Mouse (Mus musculus) R1 (cell line): Measurements from ENCODE around the gene Nr1d1.

Source experiments
- DNase-seq: peaks from one replicate; pipeline ENCODE4 v3.0.0-alpha.2; 2018; ENCODE audit warnings: low read depth, low spot score

Nr1d1 gene

DNA sequence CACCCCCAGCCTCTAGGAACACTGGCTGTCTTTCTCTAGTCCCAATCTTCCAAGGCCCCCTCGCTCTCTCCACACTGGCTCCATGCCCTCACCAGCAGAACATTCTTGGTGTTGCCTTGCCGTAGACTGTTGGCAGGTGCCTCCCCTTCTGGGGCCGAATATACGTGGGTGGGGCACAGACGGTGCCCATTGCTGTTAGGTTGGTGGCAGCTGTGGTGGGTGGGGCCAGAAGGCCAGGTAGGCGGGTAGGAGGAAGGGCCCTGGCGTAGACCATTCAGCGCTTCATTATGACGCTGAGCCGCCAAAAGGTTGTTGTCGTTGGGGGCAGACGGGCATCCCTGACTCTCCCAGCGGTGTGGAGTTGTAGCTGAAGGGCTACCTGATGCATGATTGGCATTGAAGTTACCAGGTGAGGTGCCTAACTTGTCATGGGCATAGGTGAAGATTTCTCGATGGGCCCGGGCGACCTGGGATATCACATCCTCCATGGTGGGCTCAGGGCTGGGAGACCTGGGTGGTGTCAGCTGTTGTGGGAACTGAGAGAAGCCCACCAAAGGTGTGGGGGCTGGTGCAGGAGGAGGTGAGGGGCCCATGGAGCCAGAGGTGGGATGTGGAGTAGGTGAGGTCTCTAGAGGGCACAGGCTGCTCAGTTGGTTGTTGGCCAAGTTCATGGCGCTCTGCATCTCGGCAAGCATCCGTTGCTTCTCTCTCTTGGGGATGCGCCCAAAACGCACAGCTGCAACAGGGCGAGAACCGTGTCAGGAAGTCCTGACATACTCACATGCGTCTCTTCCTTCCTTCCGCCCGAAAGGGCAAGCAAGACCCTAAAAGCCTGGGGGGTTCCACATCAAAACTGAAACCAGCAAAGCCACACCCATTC lies 4.8 kb downstream of the Nr1d1 start:
- no peak for DNase-seq

DNA sequence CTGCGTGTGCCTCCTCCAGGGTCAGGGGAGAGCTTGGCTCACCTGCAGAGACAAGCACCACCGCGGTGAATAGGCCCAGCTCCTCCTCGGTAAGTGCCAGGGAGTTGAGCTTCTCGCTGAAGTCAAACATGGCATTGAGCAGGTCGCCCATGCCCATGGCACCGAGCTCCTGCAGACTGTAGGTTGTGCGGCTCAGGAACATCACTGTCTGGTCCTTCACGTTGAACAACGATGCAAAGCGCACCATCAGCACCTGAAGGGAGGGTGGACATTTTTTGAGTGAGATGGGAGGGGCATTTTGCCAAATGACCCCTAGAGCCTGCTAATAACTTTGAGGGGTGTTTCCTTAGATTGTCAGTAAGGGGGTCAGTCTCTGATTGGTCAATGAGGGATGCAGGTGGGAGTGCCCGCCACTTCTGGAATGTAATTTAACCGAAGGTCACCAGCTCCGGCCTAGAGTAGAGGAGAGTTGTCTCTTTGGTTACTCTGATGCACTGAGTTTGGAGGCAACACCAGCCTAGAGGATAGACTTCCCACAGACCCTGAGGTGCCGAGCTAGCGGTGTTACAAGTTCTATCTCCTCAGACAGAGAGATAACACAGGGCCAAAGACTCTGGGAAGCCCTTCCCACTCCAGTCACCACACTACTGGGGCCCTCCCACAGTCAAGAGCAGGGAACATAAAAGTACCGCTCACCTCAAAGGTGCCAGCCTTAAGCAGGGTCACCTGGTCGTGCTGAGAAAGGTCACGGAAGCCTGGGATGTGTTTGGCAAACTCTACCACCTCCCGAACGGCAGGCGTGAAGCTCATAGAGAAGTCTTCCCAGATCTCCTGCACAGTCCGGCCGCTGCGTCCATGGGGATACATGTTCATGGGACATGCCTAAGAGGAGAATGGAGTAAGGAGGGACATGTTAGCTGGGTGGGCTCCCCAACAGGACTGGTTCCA lies 5.9 kb downstream of the Nr1d1 start:
- DNase-seq: no peak

DNA sequence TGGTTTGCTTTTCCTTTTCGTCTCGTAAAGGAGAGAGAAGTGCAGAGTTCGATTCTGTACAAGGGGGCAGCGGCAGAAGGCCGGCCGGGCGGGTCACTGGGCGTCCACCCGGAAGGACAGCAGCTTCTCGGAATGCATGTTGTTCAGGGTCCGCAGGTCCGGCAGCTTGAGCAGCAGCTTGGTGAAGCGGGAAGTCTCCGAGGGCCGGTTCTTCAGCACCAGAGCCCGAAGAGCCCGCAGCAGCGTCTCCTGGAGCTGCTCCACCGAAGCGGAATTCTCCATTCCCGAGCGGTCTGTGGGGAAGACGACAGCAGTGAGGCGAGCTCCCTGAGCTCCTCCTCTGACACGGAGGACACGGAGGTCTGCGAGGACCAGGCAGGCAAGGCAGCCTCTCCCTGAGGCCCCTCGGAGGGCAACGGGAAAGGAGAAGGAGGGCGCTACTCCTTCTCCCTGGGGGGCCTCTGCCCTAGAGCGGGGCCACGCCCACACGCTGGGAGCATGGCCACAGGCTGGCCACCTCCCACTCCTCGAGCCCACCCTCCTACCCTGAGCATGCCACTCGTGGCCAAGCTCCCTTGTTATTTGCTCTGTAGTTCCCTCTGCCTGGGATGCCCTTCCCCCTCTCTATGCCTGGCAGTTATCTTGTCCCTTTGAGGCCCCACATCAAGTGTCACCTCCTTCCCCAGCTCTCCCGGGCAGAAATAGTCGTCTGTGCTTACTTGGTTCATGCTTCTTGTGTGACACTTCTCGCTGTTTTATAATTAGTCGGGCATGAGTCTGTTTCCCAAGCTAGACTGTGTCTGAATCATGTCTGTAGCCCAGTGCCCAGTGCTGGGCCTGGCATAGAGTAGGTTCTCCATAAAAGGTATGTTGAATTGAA lies 6.8 kb downstream of the Nr1d1 start:
- DNase-seq: no peak

DNA sequence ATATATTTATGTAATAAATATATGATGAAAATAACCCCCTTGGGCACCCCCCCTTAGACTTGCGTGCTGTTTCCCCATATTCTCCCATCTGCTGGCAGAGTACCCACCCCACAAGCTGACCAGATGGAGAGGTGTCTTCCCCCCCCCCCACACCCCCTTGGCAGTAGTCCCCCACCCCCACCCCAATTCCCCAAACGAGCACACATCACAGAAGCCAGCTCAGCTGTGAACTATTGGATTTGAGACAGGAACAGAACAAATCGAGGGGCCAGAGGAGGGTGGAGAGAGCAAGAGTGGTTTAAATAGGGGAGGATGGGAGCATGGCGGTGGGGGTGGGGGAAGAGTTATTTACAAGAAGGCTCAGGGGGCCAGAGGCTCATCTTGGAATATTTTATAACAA lies 7.4 kb downstream of the Nr1d1 start:
- no peak for DNase-seq

DNA sequence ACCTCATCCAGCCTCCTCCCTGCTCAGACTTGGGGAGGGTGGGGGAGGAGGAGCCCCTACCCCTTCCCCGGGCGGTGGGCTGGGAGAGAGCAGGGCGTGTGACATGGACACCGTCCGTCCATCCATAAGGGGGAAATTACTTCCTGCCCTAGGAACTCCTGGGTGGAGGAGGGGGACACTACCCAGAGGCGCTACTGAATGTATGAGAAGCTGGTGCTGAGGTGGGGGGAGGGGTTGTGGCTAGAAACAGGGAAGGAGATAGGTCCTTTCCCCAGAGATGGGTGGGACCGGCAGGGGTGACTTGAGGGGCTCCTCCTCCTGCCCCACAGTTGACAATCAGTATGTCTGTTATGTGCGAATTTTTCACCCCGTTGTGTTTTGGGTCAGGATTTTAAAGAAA lies 7.9 kb downstream of the Nr1d1 start:
- DNase-seq: peak; percentile 64

DNA sequence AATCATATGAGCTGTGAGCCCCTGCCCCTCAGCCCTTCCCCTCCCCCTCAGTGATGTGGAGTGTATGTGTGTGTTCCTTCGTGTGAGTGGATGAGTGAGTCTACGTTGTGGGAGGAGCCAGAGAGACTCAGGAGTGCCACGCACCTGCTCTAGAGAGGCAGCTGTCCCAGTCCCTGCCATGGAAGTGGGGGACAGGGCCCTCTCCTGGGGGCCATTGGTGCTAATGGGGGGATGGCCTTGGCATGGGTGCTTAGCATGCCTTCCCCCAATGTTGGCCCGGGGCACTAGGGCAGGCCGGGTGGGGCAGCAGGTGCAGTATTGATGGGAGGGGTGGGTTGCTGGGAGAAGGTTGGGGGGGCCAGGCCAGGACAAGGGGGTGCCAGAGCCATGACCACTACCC lies 8.3 kb downstream of the Nr1d1 start:
- no peak for DNase-seq

DNA sequence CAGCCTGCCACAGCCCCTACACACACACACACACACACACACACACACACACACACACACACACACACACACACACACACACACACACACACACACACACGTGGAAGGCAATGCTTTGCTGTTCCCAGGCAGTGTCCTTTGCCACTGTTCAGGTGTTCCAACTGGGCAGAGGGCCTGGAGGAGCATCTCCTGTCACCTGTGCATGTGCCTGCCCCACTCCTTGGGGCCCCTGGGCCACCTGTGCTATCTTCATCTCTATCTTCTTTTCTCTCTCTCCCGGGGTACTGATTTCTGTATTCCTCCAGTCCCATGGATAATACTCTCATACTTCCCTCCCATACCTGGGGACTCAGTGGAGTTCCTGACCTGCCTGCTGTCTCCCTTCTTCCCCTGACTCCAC lies 8.8 kb downstream of the Nr1d1 start:
- no peak for DNase-seq

DNA sequence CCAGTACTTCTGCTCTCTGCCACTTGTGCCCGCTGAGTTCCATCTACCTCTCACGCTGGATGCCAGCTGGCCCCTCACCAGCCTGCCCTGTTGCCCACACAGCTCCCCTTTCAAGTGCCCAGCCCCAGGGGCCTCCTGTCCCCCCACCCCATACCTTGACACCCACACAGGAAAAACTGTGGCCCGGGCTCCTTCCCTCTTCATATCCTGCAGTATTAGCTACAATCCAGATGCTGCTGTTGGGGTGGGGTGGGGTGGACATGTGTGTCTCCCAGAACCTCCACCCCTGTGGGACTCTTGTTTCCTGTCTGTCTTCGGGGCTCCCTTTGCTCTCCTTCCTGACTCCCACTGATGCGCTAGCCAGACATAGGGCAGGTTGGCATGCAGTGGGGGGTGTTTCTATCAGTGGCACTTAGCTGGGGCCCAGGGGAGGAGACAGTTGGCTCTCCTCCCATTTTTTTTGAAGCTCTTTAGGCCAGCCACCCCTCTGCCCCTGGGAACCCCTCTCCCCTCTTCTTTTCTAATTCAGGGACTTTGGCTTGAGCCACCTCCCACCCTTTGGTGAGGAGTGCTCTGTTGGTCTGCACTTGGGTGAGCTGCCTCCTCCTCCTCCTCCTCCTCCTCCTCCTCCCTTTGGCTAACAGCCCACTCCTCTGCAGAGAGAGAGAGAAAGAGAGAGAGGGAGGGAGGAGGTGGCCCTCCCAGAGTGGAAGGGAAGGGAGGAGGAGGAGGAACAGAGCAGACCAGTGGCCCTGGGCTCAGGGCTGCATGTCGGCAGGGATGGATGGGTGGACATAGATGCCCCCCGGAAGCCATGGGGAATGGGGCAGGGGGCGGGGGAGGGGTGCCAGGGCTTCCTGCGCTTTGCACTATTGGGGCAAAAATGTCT lies 9.5 kb downstream of the Nr1d1 start:
- no peak for DNase-seq

DNA sequence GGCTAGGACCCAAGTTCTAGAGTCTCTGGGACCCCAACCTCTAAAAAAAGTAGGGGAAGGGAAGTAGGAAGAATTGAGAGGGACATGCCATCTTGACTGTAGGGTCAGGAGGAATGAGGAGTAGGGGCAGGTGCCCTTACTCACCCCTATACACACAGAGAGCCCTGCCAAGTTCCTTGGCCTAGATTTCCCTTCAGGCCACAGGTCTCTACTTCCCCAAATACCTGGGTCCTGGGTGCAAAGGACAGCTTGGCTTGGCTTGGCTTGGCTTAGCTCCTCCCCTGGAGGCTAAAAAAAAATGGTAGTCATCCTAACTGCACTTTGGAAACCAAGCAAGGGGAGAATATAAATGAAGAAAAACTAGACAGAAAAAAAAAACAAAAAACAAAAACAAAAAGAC lies 10.4 kb downstream of the Nr1d1 start:
- no peak for DNase-seq

DNA sequence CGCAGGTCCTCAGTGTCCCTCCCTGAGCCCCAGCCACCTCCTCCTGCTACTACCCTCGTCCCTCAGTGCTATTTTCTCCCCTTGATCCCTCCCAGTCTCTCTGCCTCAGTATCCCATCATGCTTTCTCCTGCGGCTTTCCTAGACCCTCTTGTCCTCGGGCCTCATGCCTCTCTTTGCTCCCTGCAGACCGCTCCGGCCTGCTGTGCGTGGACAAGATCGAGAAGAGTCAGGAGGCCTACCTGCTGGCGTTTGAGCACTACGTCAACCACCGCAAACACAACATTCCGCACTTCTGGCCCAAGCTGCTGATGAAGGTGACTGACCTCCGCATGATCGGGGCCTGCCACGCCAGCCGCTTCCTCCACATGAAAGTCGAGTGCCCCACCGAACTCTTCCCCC lies 11.0 kb downstream of the Nr1d1 start:
- DNase-seq: no peak

DNA sequence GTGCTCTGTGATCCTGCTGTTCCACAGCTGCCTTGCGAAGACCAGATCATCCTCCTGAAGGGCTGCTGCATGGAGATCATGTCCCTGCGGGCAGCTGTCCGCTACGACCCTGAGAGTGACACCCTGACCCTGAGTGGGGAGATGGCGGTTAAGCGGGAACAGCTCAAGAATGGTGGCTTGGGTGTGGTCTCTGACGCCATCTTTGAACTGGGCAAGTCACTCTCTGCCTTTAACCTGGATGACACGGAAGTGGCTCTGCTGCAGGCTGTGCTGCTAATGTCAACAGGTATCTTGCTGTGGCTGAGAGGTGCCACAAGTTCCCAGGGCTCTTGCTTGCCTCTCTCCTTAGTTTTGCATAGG lies 11.7 kb downstream of the Nr1d1 start:
- DNase-seq: peak; percentile 64

DNA sequence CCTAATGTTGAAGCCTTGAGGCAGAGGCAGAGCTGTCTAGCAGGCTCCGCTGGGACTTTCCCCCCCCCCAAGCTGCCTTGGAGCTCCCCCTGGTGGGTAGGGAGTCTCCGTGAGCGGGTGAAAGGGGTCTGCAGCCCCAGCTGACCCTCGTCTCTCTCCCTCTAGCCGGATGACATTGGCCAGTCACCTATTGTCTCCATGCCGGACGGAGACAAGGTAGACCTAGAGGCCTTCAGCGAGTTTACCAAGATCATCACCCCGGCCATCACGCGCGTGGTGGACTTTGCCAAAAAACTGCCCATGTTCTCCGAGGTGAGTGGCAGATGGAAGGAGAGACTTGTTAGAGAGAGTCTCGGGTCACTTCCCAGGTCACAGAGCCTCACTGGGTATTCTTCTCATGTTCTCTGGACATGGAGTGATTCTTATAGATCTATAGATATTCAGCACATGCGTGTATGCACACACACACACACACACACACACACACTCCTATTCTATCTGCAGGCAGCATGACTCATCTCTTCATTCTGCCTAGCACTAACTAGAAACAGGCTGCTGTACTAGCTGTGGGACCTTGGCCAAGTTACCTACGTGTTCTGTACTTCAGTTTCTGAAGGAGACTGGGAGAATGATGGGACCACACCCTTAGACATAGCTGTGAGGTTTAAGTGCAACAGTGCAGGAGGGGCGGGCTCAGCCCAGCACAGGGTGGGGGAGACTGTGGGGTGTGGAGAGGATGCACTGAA lies 12.2 kb downstream of the Nr1d1 start:
- peak; percentile 67 for DNase-seq

DNA sequence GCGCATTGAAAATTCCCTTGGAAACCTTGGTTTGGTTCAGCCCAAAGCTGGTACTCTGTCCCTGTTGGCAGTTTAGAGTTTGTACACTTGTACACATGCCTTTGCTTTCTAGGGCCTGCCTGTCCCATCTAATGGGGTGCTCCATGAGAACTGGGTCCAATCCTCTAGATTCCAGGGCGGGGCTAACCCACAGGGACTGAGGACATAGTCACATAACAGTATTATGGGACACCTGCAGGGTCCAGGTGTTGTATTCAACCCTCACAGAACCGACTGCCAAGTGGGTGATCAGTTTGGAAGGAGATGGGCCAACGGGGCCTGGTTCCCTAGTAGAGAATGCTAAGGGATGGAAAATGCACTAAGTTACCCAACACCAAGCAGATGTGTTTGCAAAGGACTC lies 13.2 kb downstream of the Nr1d1 start:
- DNase-seq: no peak

DNA sequence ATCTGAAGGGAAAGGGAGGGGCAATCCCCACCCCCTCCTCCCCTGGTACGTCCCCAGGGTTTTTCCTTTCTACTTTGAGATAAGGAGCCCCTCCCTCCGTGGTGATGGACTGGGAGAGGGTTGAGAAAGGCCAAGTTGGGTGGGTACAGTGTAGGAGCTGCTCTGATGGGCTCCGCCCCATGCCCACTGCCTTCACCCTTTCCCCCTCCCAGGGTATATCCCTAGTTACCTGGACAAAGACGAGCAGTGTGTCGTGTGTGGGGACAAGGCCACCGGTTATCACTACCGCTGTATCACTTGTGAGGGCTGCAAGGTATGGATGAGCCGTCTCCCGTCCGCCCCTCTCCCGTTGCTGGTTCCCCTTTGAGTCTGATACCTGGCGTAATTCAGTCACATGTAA lies 18.4 kb downstream of the Nr1d1 start:
- no peak for DNase-seq

DNA sequence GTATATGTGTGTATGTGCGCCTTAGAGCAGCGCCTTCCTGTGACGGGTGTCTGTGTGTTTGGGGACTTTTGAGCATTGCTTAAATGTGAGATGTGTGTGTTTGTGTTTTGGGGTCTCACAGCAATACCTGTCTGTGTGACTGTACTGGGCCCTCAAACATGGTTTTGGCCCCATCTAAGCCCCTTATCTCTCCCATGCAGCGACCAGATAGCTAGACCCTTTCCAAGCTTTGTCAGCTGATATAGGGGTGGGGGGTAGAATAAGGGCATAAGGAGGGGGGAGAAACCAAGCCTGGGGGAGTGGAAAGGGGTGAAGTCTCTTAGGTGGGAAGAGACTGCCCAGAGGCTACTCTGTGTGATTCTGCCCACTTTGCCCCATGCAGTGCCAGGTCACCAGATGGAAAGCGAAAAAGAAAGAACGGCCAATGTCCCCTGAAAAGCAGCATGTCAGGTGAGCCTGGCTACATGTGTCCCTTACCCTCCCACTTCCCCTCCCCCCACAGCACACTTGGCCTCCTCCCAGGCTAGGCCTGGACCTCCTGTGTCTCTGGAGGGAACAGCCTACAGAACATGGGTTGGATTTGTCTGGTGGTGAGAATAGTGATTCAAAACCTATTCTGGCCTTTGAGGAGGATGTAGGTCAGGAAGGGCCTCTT lies 19.3 kb downstream of the Nr1d1 start:
- DNase-seq: no peak

DNA sequence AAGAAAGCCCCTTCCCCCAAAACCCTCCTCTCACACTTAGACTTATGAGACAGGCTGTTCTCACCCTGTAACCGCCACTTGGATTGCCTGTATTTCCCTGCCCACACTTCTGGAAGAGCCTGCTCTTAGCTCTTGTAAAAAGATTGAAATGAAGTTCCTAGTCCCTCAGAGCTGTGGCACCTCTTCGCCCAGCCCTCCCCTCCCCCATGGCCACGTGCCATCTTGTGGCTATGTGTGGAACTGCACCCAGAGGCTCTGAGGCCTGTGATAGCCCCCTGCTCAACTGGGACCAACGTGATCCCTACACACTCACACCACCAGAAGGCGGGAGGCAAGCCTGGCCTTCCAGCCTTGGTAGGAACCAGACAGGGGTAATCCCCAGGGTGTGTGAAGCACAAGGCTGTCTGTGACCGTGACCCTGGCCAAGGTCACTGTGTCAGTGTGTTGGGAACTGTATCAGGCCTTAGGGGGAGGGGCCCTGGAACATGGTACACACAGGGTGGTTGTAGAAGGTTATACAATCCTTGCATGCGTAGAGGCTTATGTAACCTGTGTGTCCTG lies 20.4 kb downstream of the Nr1d1 start:
- DNase-seq: peak; percentile 85

DNA sequence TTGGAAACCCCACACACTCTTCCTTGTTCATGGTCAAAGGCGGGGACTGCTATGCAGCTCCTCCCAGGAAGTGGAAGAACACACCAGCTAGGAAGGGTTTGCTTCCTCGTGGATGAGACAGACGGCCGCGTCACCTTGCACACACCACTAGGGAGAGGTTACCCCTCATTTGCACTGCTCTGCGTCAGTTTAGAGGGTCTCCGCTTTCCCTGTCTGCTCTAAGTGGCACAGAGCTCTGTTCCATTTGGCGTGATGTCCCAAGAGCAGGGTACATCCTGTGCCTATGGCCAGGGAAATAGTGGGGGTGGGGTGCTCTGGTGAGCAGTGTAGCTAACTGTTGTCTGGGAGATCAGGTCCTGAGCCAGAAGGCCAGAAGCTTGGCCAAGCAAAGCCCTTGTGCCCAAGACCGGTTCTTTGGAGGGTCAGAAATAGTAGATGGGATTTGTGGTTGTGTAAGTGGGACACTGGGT lies 20.9 kb downstream of the Nr1d1 start:
- peak; percentile 65 for DNase-seq

DNA sequence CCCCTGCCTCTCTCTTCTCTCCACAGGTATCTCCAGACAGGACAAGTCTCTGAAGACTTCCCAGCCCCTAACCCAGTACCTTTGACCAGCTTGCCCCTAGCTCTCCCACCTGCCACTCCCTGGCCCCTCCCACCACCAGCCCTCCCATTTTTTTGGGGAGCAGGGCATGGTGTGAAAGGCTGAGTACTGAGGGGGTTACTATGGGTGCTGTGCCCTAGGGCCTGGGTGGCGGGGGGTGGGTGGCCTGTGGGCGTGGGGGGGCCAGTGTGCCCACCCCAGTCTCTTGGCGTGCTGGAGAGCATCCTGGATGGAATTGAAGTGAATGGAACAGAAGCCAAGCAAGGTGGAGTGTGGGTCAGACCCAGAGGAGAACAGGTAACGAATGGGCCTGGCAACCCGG lies 21.9 kb downstream of the Nr1d1 start:
- DNase-seq: no peak

DNA sequence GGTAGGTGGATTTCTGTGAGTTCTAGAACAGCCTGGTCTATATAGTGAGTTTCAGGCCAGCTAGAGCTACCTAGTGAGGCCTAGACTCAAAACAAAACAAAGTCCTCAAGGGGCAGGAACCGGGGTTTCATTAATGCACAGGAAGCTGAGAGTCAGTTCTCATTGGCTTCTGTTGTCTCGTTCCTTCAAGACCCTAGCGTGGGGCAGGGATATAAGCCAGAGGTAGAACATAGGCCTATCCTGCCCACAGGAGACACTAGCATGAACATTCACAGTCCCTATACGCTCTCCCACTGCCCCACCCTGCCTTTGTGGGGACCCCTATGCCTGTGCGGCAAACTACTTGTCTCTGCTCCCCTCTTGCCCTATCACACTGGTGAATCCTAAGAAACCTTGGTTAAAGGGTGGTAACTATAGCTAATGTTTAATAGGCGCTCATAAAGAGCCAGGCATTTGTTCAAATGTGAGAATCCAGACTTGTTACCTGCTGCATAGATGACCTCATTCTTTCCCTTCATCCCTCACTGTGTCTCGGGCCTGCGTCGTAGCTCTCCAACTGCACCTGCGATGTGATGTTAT lies 22.5 kb downstream of the Nr1d1 start:
- DNase-seq: no peak
